Mouse (Mus musculus): ENCODE results near the gene Dnm3. TPM values are rescaled to one million over a fixed set of nuclear protein-coding genes. Genes with fewer than 3 reads are reported as not detected.
A peak's percentile ranks its signal among the peaks of the same experiment; 100 is the strongest.
"Not testable (repeated sequence)": the region's sequence is repeated elsewhere in the genome, so short reads cannot be mapped to it uniquely, and the experiment has no call there.

Gene Dnm3
- polyA plus RNA-seq, 1 experiment from 2014 or later, result 21.1 TPM

DNA sequence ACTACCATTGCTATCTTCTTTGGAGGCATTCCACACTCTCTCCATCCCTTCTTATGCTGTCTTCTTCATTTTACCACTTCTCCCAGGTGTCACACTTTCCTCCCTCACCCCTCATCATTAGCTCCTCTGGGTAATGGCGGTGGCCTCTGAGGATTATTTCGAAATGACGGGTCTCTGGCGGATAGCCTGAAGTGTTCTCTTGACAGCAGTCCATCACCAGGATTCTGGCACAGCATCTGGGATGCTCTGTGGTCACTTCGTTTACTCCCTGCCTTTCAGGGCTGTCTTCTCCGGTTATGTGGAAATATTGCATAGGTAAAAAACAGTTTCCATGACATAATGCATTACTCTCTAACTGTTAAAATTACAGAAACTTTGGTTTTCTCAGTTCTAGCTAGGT, 55.0 kb downstream of the Dnm3 start:
- Histone ChIP-seq H3K9ac (no peak overlapping the region), H3K27me3 (no peaks in the 10 kb centered on the region), H3K4me1 (no peaks in the 10 kb centered on the region), H3K9me3 (no peaks in the 10 kb centered on the region), H3K36me3 (no peaks in the 10 kb centered on the region), H3K27ac (no peak overlapping the region), H3K4me3 (no peak overlapping the region), H3K4me2 (replicated peaks) (no peak overlapping the region)
- ATAC-seq (ENCODE audit: insufficient number of reproducible peaks, insufficient read depth, low FRiP score, low TSS enrichment), result no peak
- WGBS, result 83% methylated on average over 6 of the region's 6 CpGs

DNA sequence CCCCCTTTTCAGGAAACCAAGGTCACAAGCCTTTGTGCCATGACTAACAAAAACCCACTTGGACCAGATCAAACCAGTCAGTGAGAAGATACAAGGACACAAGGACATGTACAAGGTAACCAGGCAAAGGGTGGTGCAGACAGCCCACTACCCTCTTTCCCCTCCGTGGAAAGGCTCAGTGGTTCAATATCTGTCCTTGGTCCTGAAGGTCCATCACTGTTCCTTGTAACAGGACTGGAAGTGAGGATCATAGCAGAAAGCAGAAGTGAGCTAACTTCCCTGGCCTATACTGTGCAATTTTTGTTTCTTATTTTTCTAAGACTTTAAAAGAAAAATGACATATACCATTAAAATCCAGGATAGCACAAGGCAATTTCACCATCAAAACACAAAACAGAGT, 64.0 kb downstream of the Dnm3 start:
- H3K27ac ChIP-seq, result no peak overlapping the region
- H3K4me2 ChIP-seq (replicated peaks), result no peak overlapping the region
- H3K27me3 ChIP-seq, result no peaks in the 10 kb centered on the region
- H3K36me3 ChIP-seq, result no peaks in the 10 kb centered on the region
- 10% methylated on average over 1 of the region's 1 CpGs for WGBS
- no peaks in the 10 kb centered on the region for H3K9me3 ChIP-seq
- H3K4me3 ChIP-seq, result no peak overlapping the region
- H3K4me1 ChIP-seq, result no peaks in the 10 kb centered on the region
- no peak for ATAC-seq (ENCODE audit: insufficient number of reproducible peaks, insufficient read depth, low FRiP score, low TSS enrichment)
- H3K9ac ChIP-seq, result no peak overlapping the region

DNA sequence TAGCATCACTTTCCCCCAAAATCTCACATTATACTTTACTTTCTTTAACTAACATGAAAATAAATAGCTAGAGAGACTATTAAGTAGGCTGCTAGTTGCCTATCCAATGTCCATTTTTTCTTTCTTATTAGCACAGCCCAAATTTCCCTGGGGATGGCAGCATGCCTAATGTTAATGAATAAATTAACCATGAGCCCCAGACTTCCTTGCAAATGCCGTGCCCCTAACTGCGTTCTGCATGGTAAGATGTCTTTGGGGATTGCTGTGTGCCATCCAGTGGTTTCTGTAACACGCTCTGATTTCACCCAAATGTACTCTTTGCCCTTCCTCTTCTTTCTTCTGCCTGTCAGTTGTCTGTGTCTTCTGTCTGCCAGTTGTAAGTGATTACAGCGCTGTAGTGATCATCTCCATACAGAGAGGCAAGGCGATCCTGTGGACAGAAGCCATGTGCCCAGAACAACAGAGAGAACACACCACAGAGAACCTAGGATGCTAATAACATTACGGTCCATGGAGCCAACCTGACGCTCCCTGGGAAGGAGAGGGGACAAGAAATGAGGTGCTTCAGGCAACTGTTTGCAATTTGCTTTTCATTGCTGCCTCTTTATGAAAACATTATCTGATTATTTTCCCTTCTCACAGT, 64.9 kb downstream of the Dnm3 start:
- no peak overlapping the region for H3K4me2 ChIP-seq (replicated peaks)
- H3K9ac ChIP-seq, result no peak overlapping the region
- H3K27me3 ChIP-seq, result no peaks in the 10 kb centered on the region
- no peaks in the 10 kb centered on the region for H3K36me3 ChIP-seq
- H3K4me3 ChIP-seq, result no peak overlapping the region
- no peak for ATAC-seq (ENCODE audit: insufficient number of reproducible peaks, insufficient read depth, low FRiP score, low TSS enrichment)
- no peaks in the 10 kb centered on the region for H3K4me1 ChIP-seq
- H3K9me3 ChIP-seq, result no peaks in the 10 kb centered on the region
- 54% methylated on average over 7 of the region's 7 CpGs for WGBS
- no peak overlapping the region for H3K27ac ChIP-seq

DNA sequence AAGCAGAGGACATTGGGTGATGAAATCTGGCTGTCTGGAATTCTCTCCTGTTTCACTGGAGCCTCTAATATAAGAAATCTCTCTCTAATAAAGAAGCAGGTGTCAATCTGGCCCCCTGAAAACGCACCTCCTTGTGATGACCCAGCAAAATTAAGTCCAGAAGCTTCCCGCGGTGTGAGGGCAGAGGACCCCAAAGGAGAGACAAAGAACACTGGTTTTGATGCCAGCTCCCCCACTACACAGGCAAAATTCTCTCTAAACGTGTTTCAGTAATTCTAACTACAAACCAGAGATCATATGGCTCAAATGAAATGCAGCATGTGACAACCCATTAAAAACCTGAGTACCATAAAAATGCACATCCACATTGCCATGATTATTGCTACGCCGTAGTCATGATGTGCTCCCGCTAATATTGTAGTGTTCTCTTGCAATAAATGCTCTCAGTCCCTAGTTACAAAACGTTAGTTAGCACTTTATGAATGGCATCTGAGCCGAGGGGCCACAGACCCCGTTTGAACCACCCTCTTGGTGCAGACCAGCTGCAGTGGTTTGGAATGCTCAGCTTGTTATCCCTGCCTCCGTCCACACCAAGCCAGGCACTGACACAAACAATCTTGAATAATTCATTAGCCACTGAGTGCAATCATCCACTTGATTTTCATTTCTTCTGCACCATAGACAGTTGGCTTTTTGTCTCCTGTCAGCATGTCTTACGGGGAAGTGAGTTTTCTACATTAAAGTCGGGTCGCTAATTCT, 67.4 kb downstream of the Dnm3 start:
- Histone ChIP-seq H3K4me3 (no peak overlapping the region), H3K4me1 (no peaks in the 10 kb centered on the region), H3K36me3 (no peaks in the 10 kb centered on the region), H3K27ac (no peak overlapping the region), H3K9ac (no peak overlapping the region), H3K27me3 (no peaks in the 10 kb centered on the region), H3K9me3 (no peaks in the 10 kb centered on the region), H3K4me2 (replicated peaks) (no peak overlapping the region)
- 75% methylated on average over 14 of the region's 14 CpGs for WGBS
- ATAC-seq (ENCODE audit: insufficient number of reproducible peaks, insufficient read depth, low FRiP score, low TSS enrichment), result no peak

DNA sequence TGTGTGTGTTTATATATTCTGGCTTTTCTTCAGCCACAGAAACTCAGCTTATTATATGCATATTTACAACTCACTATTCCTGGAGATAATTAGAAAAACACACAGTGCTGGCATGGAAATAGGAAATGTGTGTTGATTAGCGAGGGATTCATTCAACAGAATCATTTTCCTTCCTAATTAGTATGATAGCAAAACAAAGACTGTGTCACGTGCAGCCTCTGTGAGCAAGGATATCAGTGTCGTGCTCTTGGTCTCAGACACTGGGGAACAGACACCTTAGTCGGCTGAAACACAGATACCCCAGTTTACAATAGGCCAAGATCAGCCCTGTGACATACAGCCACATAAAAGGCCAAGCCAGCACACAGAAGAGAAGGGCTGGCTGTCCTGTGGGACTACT, 83.3 kb downstream of the Dnm3 start:
- Histone ChIP-seq H3K9me3 (no peaks in the 10 kb centered on the region), H3K4me2 (replicated peaks) (no peak overlapping the region), H3K4me1 (no peaks in the 10 kb centered on the region), H3K9ac (no peak overlapping the region), H3K4me3 (no peak overlapping the region), H3K36me3 (no peaks in the 10 kb centered on the region), H3K27me3 (no peaks in the 10 kb centered on the region), H3K27ac (no peak overlapping the region)
- ATAC-seq (ENCODE audit: insufficient number of reproducible peaks, insufficient read depth, low FRiP score, low TSS enrichment), result no peak
- 47% methylated on average over 4 of the region's 4 CpGs for WGBS

DNA sequence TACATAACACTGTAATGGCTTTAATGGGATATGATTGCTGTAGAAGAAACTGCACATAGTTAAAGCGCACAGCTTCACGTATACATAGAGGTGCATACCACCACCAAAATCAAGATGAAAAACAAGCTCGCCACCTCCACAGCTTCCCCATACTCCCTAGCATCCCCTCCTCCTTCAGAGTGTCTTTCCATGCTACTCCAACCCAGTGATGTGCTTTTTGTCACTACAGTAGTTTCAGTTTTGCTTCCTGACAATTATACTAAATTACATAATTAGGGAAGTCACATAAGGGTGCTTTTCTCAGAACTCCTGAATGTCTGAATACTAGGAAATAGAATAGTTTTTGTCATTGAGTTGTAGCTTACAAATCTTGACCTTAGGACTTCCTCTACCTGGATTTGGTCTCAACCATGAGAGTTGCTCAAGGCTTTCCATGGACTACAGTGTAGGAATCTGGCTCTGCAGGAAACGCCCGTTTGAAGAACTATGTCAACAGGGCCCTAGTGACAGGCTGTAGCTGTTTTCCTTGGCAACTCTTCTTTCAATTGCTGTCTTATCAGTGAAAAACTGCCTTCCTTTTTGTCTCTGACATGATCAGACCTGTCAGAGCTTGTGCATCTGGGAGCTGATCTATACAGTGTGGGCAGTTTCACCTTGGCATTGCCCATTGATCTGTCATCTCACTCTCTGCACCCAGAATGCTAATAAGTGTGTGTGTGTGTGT, 89.2 kb downstream of the Dnm3 start:
- Histone ChIP-seq H3K4me3 (no peak overlapping the region), H3K27ac (no peak overlapping the region), H3K9ac (no peak overlapping the region), H3K9me3 (no peaks in the 10 kb centered on the region), H3K27me3 (no peaks in the 10 kb centered on the region), H3K36me3 (no peaks in the 10 kb centered on the region), H3K4me1 (no peaks in the 10 kb centered on the region), H3K4me2 (replicated peaks) (no peak overlapping the region)
- no peak for ATAC-seq (ENCODE audit: insufficient number of reproducible peaks, insufficient read depth, low FRiP score, low TSS enrichment)
- 71% methylated on average over 5 of the region's 5 CpGs for WGBS

DNA sequence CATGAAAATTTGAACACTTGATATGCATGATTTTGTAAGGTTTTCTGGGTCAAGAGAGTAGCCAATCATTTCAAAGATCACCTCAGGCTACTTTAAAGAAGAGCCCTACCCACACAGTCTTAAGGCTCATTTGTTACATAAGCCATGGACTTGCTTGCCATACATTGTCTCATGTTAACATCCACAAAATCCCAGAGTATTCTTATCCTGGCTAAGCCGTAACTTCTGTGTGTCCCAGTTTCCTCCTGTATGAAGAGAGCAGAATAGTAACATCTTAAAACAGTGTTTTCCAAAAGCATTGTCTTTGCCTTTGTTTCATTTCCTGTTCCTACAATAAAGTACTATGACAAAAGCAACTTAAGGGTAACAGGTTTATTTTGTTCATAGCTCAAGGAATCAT, 104.8 kb downstream of the Dnm3 start:
- 84% methylated on average over 1 of the region's 1 CpGs for WGBS

DNA sequence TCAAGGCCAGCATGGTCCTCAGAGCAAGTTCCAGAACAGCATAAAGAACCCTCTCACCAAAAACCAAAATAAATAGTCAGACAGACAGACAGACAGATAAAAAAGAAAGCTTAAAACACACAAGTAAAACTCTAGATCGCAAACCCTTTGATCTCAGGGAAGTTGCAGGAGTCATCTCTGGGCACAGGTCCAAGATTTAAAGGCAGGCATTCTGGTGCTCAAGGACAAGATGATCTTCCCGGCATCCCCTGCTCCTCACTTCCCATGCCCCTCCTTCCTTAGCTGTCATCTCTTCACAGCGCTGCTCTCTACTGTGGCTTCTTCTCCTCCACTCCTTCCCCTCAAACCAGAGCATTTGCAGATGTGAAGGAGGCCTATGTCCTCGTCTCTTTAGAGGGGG, 108.1 kb downstream of the Dnm3 start:
- H3K27me3 ChIP-seq, result no peaks in the 10 kb centered on the region
- 65% methylated on average over 4 of the region's 4 CpGs for WGBS
- no peak overlapping the region for H3K4me3 ChIP-seq
- no peaks in the 10 kb centered on the region for H3K4me1 ChIP-seq
- no peaks in the 10 kb centered on the region for H3K9me3 ChIP-seq
- no peaks in the 10 kb centered on the region for H3K36me3 ChIP-seq
- no peak overlapping the region for H3K4me2 ChIP-seq (replicated peaks)
- ATAC-seq (ENCODE audit: insufficient number of reproducible peaks, insufficient read depth, low FRiP score, low TSS enrichment), result no peak
- H3K27ac ChIP-seq, result no peak overlapping the region
- no peak overlapping the region for H3K9ac ChIP-seq

More for the DNA sequence above, 104.8 kb downstream of the Dnm3 start:
- H3K4me2 ChIP-seq (replicated peaks); H3K27ac ChIP-seq; ATAC-seq (ENCODE audit: insufficient number of reproducible peaks, insufficient read depth, low FRiP score, low TSS enrichment); H3K9ac ChIP-seq; H3K4me1 ChIP-seq; H3K9me3 ChIP-seq; H3K27me3 ChIP-seq; H3K4me3 ChIP-seq; H3K36me3 ChIP-seq: not testable (repeated sequence)

DNA sequence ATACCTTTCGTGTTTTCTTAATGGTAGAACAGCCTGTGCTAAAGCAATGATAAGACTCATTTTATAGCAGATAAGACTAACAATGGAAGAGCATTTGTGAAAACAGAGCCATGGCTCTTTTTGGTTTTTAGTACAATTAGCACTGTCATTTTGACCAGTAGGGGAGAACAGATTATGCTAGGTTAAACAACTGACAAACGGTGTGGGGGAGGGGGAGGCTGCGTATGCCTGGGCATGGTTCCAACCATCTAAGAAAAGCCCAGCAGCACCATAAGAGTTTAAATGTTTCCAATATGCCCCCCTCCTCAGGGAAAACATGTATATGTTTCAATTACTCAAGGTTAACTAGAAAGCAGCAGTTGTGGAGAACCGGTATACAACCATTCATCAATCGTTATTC, 115.9 kb downstream of the Dnm3 start:
- Histone ChIP-seq H3K4me2 (replicated peaks) (no peak overlapping the region), H3K4me3 (no peak overlapping the region), H3K27ac (no peak overlapping the region), H3K4me1 (peaks cover 27% of the 10 kb centered on the region), H3K9me3 (no peaks in the 10 kb centered on the region), H3K36me3 (no peaks in the 10 kb centered on the region), H3K9ac (no peak overlapping the region), H3K27me3 (no peaks in the 10 kb centered on the region)
- ATAC-seq (ENCODE audit: insufficient number of reproducible peaks, insufficient read depth, low FRiP score, low TSS enrichment), result peak; percentile 57; the same call in 1 of the 2 replicates
- 55% methylated on average over 5 of the region's 5 CpGs for WGBS

DNA sequence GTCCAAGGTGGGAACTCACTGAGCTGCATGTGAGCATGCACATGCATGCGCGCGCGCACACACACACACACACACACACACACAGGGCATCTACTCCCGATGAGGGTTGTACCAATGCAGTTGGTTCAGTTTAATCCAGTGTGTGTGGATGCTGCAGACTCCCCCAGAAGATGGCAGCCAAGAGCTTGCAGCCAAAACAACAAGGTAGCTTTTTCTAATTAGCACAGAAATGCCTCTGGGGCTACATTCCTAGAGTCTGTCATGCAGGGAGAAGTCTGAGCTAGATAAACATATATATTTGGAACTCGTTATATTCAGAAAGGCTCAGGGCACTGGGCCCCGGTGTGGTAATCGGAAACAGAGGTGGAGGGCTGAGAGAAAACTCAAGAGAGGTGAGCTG, 118.6 kb downstream of the Dnm3 start:
- Histone ChIP-seq H3K9ac (no peak overlapping the region), H3K27ac (peak overlapping the region; percentile 66), H3K4me2 (replicated peaks) (0 out of 2 replicates have a peak overlapping the region, but pooled peaks have one; percentile 23), H3K36me3 (no peaks in the 10 kb centered on the region), H3K27me3 (no peaks in the 10 kb centered on the region), H3K4me1 (peaks cover 27% of the 10 kb centered on the region), H3K4me3 (no peak overlapping the region), H3K9me3 (no peaks in the 10 kb centered on the region)
- WGBS, result 42% methylated on average over 8 of the region's 8 CpGs
- ATAC-seq (ENCODE audit: insufficient number of reproducible peaks, insufficient read depth, low FRiP score, low TSS enrichment), result peak; percentile 68; the same call in 1 of the 2 replicates

DNA sequence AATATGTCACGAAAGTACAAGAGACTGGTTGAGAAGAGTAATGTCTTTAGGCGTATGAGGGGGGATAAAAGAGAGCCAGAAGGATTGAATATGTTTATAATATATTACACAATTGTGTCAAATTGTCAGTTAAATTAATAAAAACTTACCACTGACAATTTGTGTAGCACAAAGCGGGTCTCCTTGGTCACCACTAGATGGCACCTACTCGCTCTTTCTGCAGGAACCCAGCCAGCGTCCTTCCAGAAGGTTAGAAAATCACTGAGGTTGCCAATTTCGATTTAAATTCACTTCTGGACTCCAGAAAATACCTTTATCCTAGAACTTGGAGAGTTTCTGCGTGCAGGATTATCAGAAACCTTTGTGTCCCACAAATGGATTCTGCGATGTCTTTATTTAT, 119.8 kb downstream of the Dnm3 start:
- H3K9ac ChIP-seq, result no peak overlapping the region
- no peaks in the 10 kb centered on the region for H3K36me3 ChIP-seq
- H3K27ac ChIP-seq, result no peak overlapping the region
- ATAC-seq (ENCODE audit: insufficient number of reproducible peaks, insufficient read depth, low FRiP score, low TSS enrichment), result no peak
- peaks cover 27% of the 10 kb centered on the region for H3K4me1 ChIP-seq
- no peak overlapping the region for H3K4me3 ChIP-seq
- H3K27me3 ChIP-seq, result no peaks in the 10 kb centered on the region
- H3K9me3 ChIP-seq, result no peaks in the 10 kb centered on the region
- H3K4me2 ChIP-seq (replicated peaks), result no peak overlapping the region
- 32% methylated on average over 8 of the region's 8 CpGs for WGBS

DNA sequence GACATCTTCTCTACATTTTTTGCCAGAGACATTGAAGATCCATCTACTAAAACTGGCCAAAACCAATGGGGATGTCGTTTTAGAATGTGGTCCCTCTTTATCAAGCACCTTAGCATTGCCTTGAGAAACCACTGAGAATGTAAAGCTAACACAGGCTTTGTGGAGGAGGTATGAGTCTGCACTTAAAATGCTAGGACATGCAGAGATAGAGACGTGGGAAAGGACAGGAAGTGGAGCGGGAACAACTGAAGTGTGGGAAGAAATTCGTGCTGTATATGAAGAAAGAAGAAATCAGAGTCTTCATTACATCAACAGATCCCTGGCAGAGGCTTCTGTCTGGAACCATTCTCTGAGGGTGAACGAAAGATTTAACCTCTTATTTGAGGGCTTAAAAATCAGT, 121.4 kb downstream of the Dnm3 start:
- WGBS, result 75% methylated on average over 5 of the region's 5 CpGs

More for the DNA sequence above, 121.4 kb downstream of the Dnm3 start:
- Histone ChIP-seq H3K27me3 (no peaks in the 10 kb centered on the region), H3K36me3 (no peaks in the 10 kb centered on the region), H3K9me3 (no peaks in the 10 kb centered on the region), H3K4me2 (replicated peaks) (no peak overlapping the region), H3K27ac (no peak overlapping the region), H3K4me1 (peaks cover 14% of the 10 kb centered on the region), H3K4me3 (no peak overlapping the region), H3K9ac (no peak overlapping the region)
- ATAC-seq (ENCODE audit: insufficient number of reproducible peaks, insufficient read depth, low FRiP score, low TSS enrichment), result no peak

Measured in embryonic facial prominence, embryonic 12.5 days (tissue).